In the genomic region with DNA sequence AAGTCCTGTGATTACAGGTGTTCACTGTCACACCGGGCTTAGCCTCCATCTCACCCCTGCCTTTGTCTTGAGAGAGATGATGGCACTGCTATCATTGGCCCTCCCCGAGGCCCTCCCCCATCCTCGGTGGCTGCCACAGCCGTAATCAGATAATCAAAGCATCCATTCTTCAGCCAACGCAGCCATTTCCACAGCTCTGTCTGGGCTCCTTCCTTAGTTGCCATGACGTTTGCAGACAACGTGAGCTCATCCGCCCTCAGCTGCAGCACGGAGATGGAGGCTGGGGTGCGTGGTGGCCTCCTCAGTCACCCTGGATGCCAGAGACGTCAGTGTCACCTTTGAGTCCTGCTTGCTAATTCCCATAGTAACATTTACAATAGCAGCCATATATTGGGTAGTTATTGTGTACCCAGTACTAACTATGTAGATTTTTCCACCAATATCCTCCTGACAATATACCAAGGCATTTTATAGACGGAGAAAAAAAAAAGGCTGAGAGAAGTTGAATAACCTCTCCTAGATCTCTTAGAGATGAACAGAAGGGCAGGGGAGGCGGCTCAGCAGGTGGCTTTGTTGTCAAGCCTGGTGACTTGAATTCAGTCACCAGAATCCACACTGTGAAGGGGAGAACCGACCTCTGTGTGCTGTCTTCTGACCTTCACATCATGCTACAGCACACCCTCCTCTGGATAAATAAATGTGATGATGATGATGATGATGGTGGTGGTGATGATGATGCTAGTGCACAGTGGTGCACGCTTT, we compare ENCODE assay signal across 29 mouse cellular contexts. TPM values are rescaled to one million over a fixed set of nuclear protein-coding genes. Genes with fewer than 3 reads are reported as not detected.
A peak's percentile ranks its signal among the peaks of the same experiment; 100 is the strongest.
DNase-seq lines count a peak whose midpoint lies in the region; TF ChIP-seq lines count a peak whose summit lies in the region.
"Had no signal": no experiment of that assay in that cellular context is flagged by ENCODE, and none has a peak within 500 bp of the region (broad histone marks: within the 10 kb centered on the region; RNA-seq: fewer than 3 reads in every experiment).

No protein-coding gene starts in this region.

- no peak for TF ChIP-seq POLR2A in cerebellum, adult 2 months (IDR thresholded peaks at IDR 0.05; ENCODE audit: borderline replicate concordance, insufficient read depth, low read length)

- peak in 1 of 2 experiments; percentile 63 for DNase-seq in cerebellum, adult 2 months
- no peak for DNase-seq in cerebellum, postnatal 4 days (ENCODE audit: low spot score in 2 of 2)
- DNase-seq in layer of hippocampus, adult 2 months (ENCODE audit: low spot score in 2 of 2), result peak in 1 of 2 experiments; percentile 51
- DNase-seq in layer of hippocampus, adult 11-12 months (ENCODE audit: low spot score), result no peak
- peak; percentile 48 to 58 for DNase-seq in right cerebral cortex, adult 2 months (ENCODE audit: low spot score in 2 of 2)
- DNase-seq in right cerebral cortex, postnatal 4 days, result no peak
- peak; percentile 55 to 77 for DNase-seq in cerebellum, postnatal 25 days
- no peak for DNase-seq in embryo, embryonic 9.5 days (ENCODE audit: extremely low spot score)
- DNase-seq: adrenal gland, adult 2 months; gastrocnemius, adult 2 months; heart, postnatal 14 days; thymus, adult 18-20 months had no signal

- peaks cover 45% of the 10 kb centered on the region for H3K4me1 ChIP-seq in cerebellum, adult 2 months (ENCODE audit: control insufficient read depth, insufficient read depth, low read length)
- H3K4me1 ChIP-seq: lung, embryonic 15.5 days; stomach, embryonic 15.5 days had no signal

- H3K27ac ChIP-seq in cerebellum, adult 2 months (ENCODE audit: insufficient read depth, low read length), result peak overlapping the region; percentile 30
- peak overlapping the region; percentile 76 for H3K27ac ChIP-seq in layer of hippocampus, adult 2 months
- H3K27ac ChIP-seq: gastrocnemius, adult 2 months; hindbrain, embryonic 15.5 days; limb, embryonic 13.5 days; liver, embryonic 14.5 days; lung, embryonic 15.5 days; macrophage; midbrain, embryonic 13.5 days; neural tube, embryonic 12.5 days; stomach, embryonic 15.5 days had no signal

- no peak for TF ChIP-seq CTCF in cerebellum, adult 2 months (IDR thresholded peaks at IDR 0.05; ENCODE audit: borderline replicate concordance, insufficient read depth, low read depth, low read length)
- TF ChIP-seq CTCF in layer of hippocampus, adult 2 months (conservative IDR thresholded peaks at IDR 0.05), result no peak

- H3K27me3 ChIP-seq in cerebellum, adult 2 months (ENCODE audit: control insufficient read depth, insufficient read depth, low read length), result no peaks in the 10 kb centered on the region
- H3K27me3 ChIP-seq: hindbrain, embryonic 15.5 days; lung, embryonic 15.5 days; midbrain, embryonic 13.5 days had no signal

- 27% methylated on average over 15 of the region's 15 CpGs for WGBS in cerebellum, adult 2 months

- no peak overlapping the region for H3K4me3 ChIP-seq in cerebellum, adult 2 months (replicated peaks; ENCODE audit: insufficient read depth, low read depth, low read length)
- no peak overlapping the region for H3K4me3 ChIP-seq in layer of hippocampus, adult 2 months
- H3K4me3 ChIP-seq: gastrocnemius, adult 2 months; heart, embryonic 12.5 days; hindbrain, embryonic 15.5 days; limb, embryonic 13.5 days; lung, embryonic 15.5 days; midbrain, embryonic 13.5 days; neural tube, embryonic 12.5 days; stomach, embryonic 15.5 days had no signal

RNA-seq across cellular contexts. Expression of a gene that starts 8.1 kb away (rescaled TPM):
- 77.8 and 91.5 TPM in 2 replicates for polyA plus RNA-seq in cerebellum, adult 2 months (2012; rRNA removed)
- 100 to 1,000 TPM; 180 to 194 TPM for total RNA-seq in layer of hippocampus, adult 2 months (2021)

RNA-seq across cellular contexts. Expression of a gene that starts 29.1 kb away (rescaled TPM):
- not detected in 2 replicates for polyA plus RNA-seq in cerebellum, adult 2 months (2012; rRNA removed)
- total RNA-seq in layer of hippocampus, adult 2 months (2021), result not detected
- total RNA-seq: adrenal gland, adult 2 months; gastrocnemius, adult 2 months; heart, postnatal 14 days; left cerebral cortex, adult 18-20 months had no signal
- polyA plus RNA-seq: adrenal gland, adult 2 months; embryonic facial prominence, embryonic 14.5 days; forebrain, embryonic 16.5 days; gonadal fat pad, adult 2 months; heart, embryonic 12.5 days; hindbrain, embryonic 15.5 days; kidney, embryonic 16.5 days; large intestine, adult 2 months; limb, embryonic 13.5 days; liver, embryonic 14.5 days; lung, embryonic 15.5 days; macrophage; midbrain, embryonic 13.5 days; neural tube, embryonic 12.5 days; stomach, embryonic 15.5 days; urinary bladder, adult 2 months had no signal

RNA-seq across cellular contexts. Expression of a gene that starts 42.6 kb away (rescaled TPM):
- not detected in 2 replicates for polyA plus RNA-seq in cerebellum, adult 2 months (2012; rRNA removed)
- total RNA-seq in layer of hippocampus, adult 2 months (2021), result not detected
- total RNA-seq: adrenal gland, adult 2 months; gastrocnemius, adult 2 months; heart, postnatal 14 days; left cerebral cortex, adult 18-20 months had no signal
- polyA plus RNA-seq: adrenal gland, adult 2 months; embryonic facial prominence, embryonic 14.5 days; forebrain, embryonic 16.5 days; gonadal fat pad, adult 2 months; heart, embryonic 12.5 days; hindbrain, embryonic 15.5 days; intestine, embryonic 16.5 days; kidney, embryonic 16.5 days; large intestine, adult 2 months; limb, embryonic 13.5 days; liver, embryonic 14.5 days; lung, embryonic 15.5 days; macrophage; midbrain, embryonic 13.5 days; neural tube, embryonic 12.5 days; stomach, embryonic 15.5 days; urinary bladder, adult 2 months had no signal

RNA-seq across cellular contexts. Expression of a gene that starts 48.6 kb away (rescaled TPM):
- polyA plus RNA-seq in cerebellum, adult 2 months (2012; rRNA removed), result 1.3 and 1.4 TPM in 2 replicates
- 1 to 10 TPM; 4.1 to 5.5 TPM for total RNA-seq in layer of hippocampus, adult 2 months (2021)

Comparison
In these comparisons a context has a peak if more than half of its experiments do, and no peak if none do; other contexts are left out.
1. DNase-seq: peak in right cerebral cortex, adult 2 months (2 of 2) and cerebellum, postnatal 25 days (2 of 2); none in cerebellum, postnatal 4 days (0 of 2), layer of hippocampus, adult 11-12 months (single experiment), right cerebral cortex, postnatal 4 days (single experiment) and embryo, embryonic 9.5 days (single experiment).